Mouse (Mus musculus) lung, embryonic 16.5 days (tissue): ENCODE data around the gene Park7. TPM values are rescaled to one million over a fixed set of nuclear protein-coding genes. Genes with fewer than 3 reads are reported as not detected.

Experiments used
- ATAC-seq: fragments of 200-750 bp; cut with Nextera tagmentation; 2 replicates; pipeline ENCODE4 v1.8.0; 2017; ENCODE audit warnings: low read depth, mild to moderate bottlenecking, moderate library complexity
- H3K27ac ChIP-seq: fragments of 300-500 bp; sonication (generic); 2 replicates; pipeline ENCODE4 v1.5.1; 2014; ENCODE audit warnings: mild to moderate bottlenecking, control low read depth, low read length
- H3K27me3 ChIP-seq: fragments of 300-500 bp; sonication (generic); 2 replicates; pipeline ENCODE4 v1.6.1; 2014; ENCODE audit warnings: low read depth, low read length, mixed read lengths; ENCODE audit not compliant: control insufficient read depth, insufficient read depth
- H3K36me3 ChIP-seq: fragments of 300-500 bp; sonication (generic); 2 replicates; pipeline ENCODE4 v1.6.1; 2014; ENCODE audit warnings: low read length; ENCODE audit not compliant: control insufficient read depth, insufficient read depth
- H3K4me1 ChIP-seq: fragments of 300-500 bp; sonication (generic); replicated peaks from 2 replicates; pipeline ENCODE4 v1.6.1; 2014; ENCODE audit warnings: low read length, mixed read lengths; ENCODE audit not compliant: control insufficient read depth, insufficient read depth
- H3K4me2 ChIP-seq: fragments of 300-500 bp; sonication (generic); 2 replicates; pipeline ENCODE4 v1.6.1; 2014; ENCODE audit warnings: low read depth, low read length, control low read depth
- H3K4me3 ChIP-seq: fragments of 300-500 bp; sonication (generic); 2 replicates; pipeline ENCODE4 v1.5.1; 2014; ENCODE audit warnings: mild to moderate bottlenecking, low read length, control low read depth
- H3K9ac ChIP-seq: fragments of 300-500 bp; sonication (generic); 2 replicates; pipeline ENCODE4 v1.6.1; 2014; ENCODE audit warnings: low read length, control low read depth
- H3K9me3 ChIP-seq: fragments of 300-500 bp; sonication (generic); 2 replicates; pipeline ENCODE4 v1.6.1; 2016; ENCODE audit warnings: low read length; ENCODE audit not compliant: control insufficient read depth
- WGBS: fragments of 180-500 bp; shearing (Covaris S2); extraction: QIAGEN DNeasy Blood & Tissue Kit; methylation state at CpG from one replicate; pipeline ENCODE4 v1.1.7; 2014; 5-methylcytosine and 5-hydroxymethylcytosine counted together
- polyA plus RNA-seq: library from polyadenylated mRNA; unstranded; fragments of >200 nt; fragmentation: Nextera tagmentation; extraction: Ambion mirVana; gene quantifications from 2 replicates; pipeline ENCODE4 v1.2.1, GENCODE M21; 2015

The Park7 gene
- polyA plus RNA-seq, 1 experiment from 2014 or later: 403 TPM

- H3K4me2 ChIP-seq: peak overlapping the region; percentile 22; the same call in 1 of the 2 replicates
- H3K9ac ChIP-seq: no peak overlapping the region
- WGBS: 22% methylated on average over 14 of the region's 14 CpGs
These were observed 23.8 kb upstream of the Park7 start for GRCm38 (mm10) chr4:150938063-150938452.

DNA sequence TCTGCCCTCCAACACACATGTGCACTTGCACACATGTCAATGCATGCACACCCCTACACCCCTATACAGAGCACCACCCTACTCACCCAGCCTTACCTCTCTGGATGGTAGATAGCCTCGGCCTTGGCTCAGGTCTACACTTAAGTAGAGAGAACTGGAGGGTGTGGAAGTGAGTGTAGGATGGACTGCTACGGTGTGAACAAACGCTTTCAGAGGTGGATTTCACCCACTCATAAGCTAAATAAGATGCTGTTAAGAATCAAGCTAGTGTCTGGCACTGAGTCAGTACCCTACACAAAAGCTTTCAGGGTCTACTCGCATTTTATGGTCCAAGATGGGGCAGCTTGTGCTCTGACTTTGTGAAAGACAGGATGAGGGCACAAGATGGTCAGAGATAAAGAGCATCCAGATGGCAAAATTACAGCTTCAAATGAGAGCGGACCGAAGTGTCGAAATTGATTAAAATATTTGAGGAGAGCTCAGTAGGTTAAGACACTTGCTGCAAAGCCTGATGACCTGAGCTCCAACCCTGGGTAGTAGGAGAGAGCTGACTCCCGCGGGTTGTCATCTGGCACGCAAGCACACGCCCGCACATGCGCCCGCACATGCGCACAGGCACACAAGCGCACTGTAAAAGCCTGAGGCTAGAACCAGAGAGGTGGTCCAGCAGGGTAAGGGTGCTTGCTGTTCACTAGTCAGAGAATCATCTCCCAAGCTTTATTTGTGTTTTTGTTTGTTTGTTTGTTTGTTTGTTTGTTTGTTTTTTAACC lies 23.2 kb upstream of the Park7 start:
- Histone ChIP-seq H3K4me2 (peak overlapping the region; percentile 22; the same call in 1 of the 2 replicates), H3K9me3 (no peaks in the 10 kb centered on the region), H3K27me3 (no peaks in the 10 kb centered on the region), H3K36me3 (no peaks in the 10 kb centered on the region), H3K27ac (no peak overlapping the region), H3K4me1 (no peaks in the 10 kb centered on the region), H3K9ac (no peak overlapping the region), H3K4me3 (no peak overlapping the region)
- 74% methylated on average over 16 of the region's 16 CpGs for WGBS
- no peak for ATAC-seq

More at GRCm38 (mm10) chr4:150938063-150938452, 23.8 kb upstream of the Park7 start:
- Histone ChIP-seq H3K36me3 (no peaks in the 10 kb centered on the region), H3K4me1 (no peaks in the 10 kb centered on the region), H3K27ac (no peak overlapping the region), H3K27me3 (no peaks in the 10 kb centered on the region), H3K9me3 (no peaks in the 10 kb centered on the region), H3K4me3 (no peak overlapping the region)
- no peak for ATAC-seq

GRCm38 (mm10) chr4:150933503-150933902 lies 19.3 kb upstream of the Park7 start:
- H3K27me3 ChIP-seq: no peaks in the 10 kb centered on the region
- H3K4me3 ChIP-seq: no peak overlapping the region
- no peaks in the 10 kb centered on the region for H3K9me3 ChIP-seq
- no peak overlapping the region for H3K9ac ChIP-seq
- ATAC-seq: no peak
- no peaks in the 10 kb centered on the region for H3K4me1 ChIP-seq
- no peak overlapping the region for H3K4me2 ChIP-seq
- WGBS: 48% methylated on average over 1 of the region's 1 CpGs
- H3K36me3 ChIP-seq: no peaks in the 10 kb centered on the region
- no peak overlapping the region for H3K27ac ChIP-seq

DNA sequence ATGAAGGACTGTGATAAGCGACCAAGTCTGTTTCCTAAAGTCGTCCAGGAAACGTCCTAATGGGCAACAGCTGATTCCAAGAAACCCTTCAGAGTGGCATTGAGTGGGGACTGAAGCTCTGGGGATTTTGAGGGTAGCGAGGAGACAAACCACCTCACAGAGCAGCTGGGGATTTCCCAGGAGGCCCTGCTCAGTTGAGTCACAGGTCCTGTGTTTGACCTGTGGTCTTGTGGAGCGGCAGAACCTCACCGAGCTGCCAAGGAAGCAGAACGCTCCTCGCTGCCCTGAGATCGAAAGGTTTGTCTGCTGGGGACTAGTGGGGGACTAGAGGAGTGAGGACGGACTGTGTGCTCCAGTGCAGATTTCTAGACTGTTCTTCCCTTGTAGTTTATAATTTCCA lies 13.6 kb upstream of the Park7 start:
- WGBS: 39% methylated on average over 10 of the region's 10 CpGs
- ATAC-seq: no peak

DNA sequence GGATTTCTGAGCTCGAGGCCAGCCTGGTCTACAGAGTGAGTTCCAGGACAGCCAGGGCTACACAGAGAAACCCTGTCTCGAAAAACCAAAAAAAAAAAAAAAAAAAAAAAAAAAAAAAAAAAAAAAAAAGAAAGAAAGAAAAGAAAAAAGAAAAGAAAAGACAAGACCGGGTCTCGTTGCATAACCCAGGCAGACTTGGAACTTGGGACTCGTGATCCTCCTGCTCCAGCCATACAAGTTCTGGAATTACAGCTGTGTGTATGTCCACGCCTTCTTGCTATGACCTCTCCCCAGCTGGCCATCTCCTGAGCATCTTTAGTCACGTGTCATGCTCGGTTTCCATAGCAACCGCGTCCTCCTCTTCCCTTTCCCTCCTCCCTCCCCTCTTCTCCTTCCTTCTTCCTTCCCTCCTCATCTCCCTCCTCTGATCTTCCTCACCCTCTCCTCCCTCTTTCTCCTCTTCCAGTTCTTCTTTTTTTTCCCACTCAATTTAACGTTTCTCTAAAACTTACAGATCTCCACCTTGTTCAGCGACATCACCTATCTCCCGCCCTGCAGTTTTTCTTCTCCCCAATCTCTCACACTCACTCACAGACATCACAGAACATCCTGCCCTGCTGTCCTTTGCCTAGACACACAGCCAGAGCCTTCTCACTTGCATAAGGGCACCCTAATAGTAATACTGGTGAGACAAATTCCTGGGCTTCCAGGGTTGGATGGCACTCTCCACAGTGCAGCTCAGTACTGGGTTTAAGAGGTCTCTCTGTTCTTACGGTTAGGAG lies 12.9 kb upstream of the Park7 start:
- H3K27ac ChIP-seq: no peak overlapping the region
- 43% methylated on average over 13 of the region's 14 CpGs for WGBS
- no peaks in the 10 kb centered on the region for H3K27me3 ChIP-seq
- no peaks in the 10 kb centered on the region for H3K36me3 ChIP-seq
- H3K9me3 ChIP-seq: no peaks in the 10 kb centered on the region
- H3K4me2 ChIP-seq: no peak overlapping the region
- H3K4me3 ChIP-seq: no peak overlapping the region
- no peaks in the 10 kb centered on the region for H3K4me1 ChIP-seq
- no peak for ATAC-seq
- no peak overlapping the region for H3K9ac ChIP-seq

More for the DNA sequence above, 13.6 kb upstream of the Park7 start:
- Histone ChIP-seq H3K9ac (no peak overlapping the region), H3K36me3 (no peaks in the 10 kb centered on the region), H3K27me3 (no peaks in the 10 kb centered on the region), H3K27ac (no peak overlapping the region), H3K4me1 (no peaks in the 10 kb centered on the region), H3K4me2 (no peak overlapping the region), H3K9me3 (no peaks in the 10 kb centered on the region), H3K4me3 (no peak overlapping the region)

GRCm38 (mm10) chr4:150925923-150926322 lies 11.7 kb upstream of the Park7 start:
- Histone ChIP-seq H3K4me1 (no peaks in the 10 kb centered on the region), H3K4me3 (no peak overlapping the region), H3K36me3 (no peaks in the 10 kb centered on the region), H3K27me3 (no peaks in the 10 kb centered on the region), H3K9ac (no peak overlapping the region), H3K4me2 (no peak overlapping the region), H3K27ac (no peak overlapping the region), H3K9me3 (no peaks in the 10 kb centered on the region)
- ATAC-seq: no peak
- 49% methylated on average over 5 of the region's 5 CpGs for WGBS

DNA sequence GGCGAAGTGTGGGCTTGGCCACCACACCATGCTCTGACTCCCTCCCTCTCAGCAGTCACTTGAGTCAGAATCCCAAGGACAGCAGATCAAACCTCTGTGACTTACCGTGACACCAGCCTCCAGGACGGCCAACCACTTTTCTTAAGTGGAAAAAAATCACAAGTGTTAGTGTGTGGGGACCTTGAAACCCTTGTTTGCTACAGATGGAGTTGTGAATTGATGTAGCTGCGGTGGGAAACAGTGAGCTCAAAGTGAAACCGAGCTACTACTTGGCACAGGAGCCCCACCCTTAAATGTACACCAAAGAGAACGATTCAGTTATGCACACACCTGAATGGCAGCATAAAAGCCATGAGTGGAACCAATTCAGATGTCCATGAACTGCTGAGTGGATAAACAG lies 10.7 kb upstream of the Park7 start:
- no peak overlapping the region for H3K4me2 ChIP-seq
- no peak overlapping the region for H3K4me3 ChIP-seq
- H3K4me1 ChIP-seq: no peaks in the 10 kb centered on the region
- H3K9me3 ChIP-seq: no peaks in the 10 kb centered on the region
- no peak for ATAC-seq
- 78% methylated on average over 6 of the region's 6 CpGs for WGBS
- H3K36me3 ChIP-seq: no peaks in the 10 kb centered on the region
- H3K9ac ChIP-seq: no peak overlapping the region
- no peaks in the 10 kb centered on the region for H3K27me3 ChIP-seq
- H3K27ac ChIP-seq: no peak overlapping the region

DNA sequence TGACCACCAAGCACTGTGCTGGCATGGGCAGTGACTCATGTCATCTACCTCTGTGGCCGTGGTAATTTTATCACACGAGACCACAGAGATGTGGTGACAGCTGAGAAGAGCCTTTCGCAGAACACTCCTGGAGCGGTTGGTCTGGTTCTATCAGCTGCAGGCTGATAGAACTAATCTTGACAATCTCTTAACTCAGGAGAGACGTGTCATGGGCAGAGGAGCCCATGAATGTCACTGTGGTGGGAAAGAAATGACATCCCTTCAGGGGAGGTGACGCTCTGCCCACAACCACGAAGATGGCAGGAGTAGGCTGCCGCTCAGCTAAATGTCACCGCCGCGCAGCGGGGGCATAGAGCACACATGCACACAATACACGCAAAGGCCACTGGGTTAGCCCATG lies 10.1 kb upstream of the Park7 start:
- H3K4me2 ChIP-seq: no peak overlapping the region
- ATAC-seq: no peak

DNA sequence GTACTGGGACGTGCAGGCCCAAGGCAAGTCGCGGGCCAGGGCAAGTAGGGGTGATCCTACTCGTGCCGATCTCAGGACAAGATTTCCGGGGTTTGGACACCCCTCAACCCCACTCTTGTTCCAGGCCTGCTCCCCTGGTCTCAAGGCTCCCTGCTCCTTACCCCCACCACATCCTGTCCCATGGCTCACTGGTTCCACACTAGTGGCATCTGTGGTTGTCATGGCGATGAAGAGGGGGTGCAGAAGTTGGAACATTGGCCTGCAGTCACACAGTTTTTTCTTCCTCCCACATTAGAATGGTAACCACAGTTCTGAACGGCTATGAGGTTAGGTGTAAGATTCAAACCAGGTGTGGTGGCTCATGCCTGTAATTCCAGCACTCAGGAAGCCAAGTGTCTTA lies 7.0 kb upstream of the Park7 start:
- no peaks in the 10 kb centered on the region for H3K9me3 ChIP-seq
- H3K9ac ChIP-seq: no peak overlapping the region
- H3K36me3 ChIP-seq: no peaks in the 10 kb centered on the region
- WGBS: 80% methylated on average over 8 of the region's 8 CpGs
- H3K4me1 ChIP-seq: no peaks in the 10 kb centered on the region
- no peak overlapping the region for H3K4me3 ChIP-seq
- no peaks in the 10 kb centered on the region for H3K27me3 ChIP-seq
- H3K27ac ChIP-seq: no peak overlapping the region
- H3K4me2 ChIP-seq: no peak overlapping the region
- no peak for ATAC-seq

More for the DNA sequence above, 10.1 kb upstream of the Park7 start:
- Histone ChIP-seq H3K4me1 (no peaks in the 10 kb centered on the region), H3K9me3 (no peaks in the 10 kb centered on the region), H3K9ac (no peak overlapping the region), H3K27ac (no peak overlapping the region), H3K4me3 (no peak overlapping the region), H3K27me3 (no peaks in the 10 kb centered on the region), H3K36me3 (no peaks in the 10 kb centered on the region)
- WGBS: 75% methylated on average over 13 of the region's 13 CpGs
